Mouse (Mus musculus) brain, embryonic 14.5 days (tissue): ENCODE measurements at regions not wholly inside any gene's neighbourhood (a gene's known extent, or its start where the extent isn't known, plus 50 kb on each side); places are given as distances from the start of the nearest gene placed in this dataset.

Experiments used
- CTCF ChIP-seq: fragments of 200-500 bp; IDR thresholded peaks from 2 replicates; pipeline ENCODE4 v1.5.1; 2012; ENCODE audit warnings: inconsistent platforms, mild to moderate bottlenecking, moderate library complexity, borderline replicate concordance; ENCODE audit not compliant: insufficient read depth, insufficient read length; ENCODE audit errors: extremely low read depth
- POLR2A ChIP-seq: fragments of 200-500 bp; IDR thresholded peaks from 2 replicates; pipeline ENCODE4 v1.6.1; 2012; ENCODE audit warnings: mild to moderate bottlenecking, inconsistent platforms, borderline replicate concordance; ENCODE audit not compliant: poor library complexity, insufficient read depth, insufficient read length, severe bottlenecking; ENCODE audit errors: extremely low read depth

- TF ChIP-seq CTCF (0 out of 2 replicates have a peak, but pooled peaks have one; percentile 6), POLR2A (no peak)
These were observed 451.7 kb downstream of the Sox2 start for GRCm38 (mm10) chr3:35101951-35102350.
